Mouse (Mus musculus): ENCODE measurements at regions not wholly inside any gene's neighbourhood (a gene's known extent, or its start where the extent isn't known, plus 50 kb on each side); places are given as distances from the start of the nearest gene placed in this dataset.

DNA sequence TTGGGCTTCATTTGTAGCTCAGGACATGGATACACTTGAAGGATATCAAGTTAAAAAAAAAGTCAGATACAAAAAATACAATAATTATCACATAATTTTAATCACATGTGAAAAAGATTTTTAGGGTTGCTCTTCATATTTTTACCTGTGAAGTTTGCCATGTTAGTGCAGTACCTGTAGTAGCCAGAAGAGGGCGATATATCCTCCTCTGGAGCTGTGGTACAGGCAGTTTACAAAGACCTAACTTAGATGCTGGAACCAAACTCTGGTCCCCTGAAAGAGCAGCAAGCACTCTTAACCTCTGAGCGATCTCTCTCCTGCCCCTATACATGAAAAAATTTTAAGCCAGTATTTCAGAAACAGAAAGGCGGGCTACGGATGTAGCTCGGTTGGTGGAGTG lies 153.0 kb upstream of the Cdh5 start:
- no peak for ATAC-seq (ENCODE audit: low FRiP score, low TSS enrichment)
- Histone ChIP-seq H3K4me2 (replicated peaks; ENCODE audit: low read depth, low read length) (no peak overlapping the region), H3K36me3 (ENCODE audit: insufficient read depth, low read length) (no peaks in the 10 kb centered on the region), H3K27me3 (ENCODE audit: insufficient read depth, low read length) (no peaks in the 10 kb centered on the region), H3K9me3 (ENCODE audit: low read length) (no peaks in the 10 kb centered on the region), H3K27ac (ENCODE audit: low read length) (no peak overlapping the region), H3K4me3 (ENCODE audit: low read length) (no peak overlapping the region), H3K4me1 (ENCODE audit: insufficient read depth, low read length) (no peaks in the 10 kb centered on the region), H3K9ac (replicated peaks; ENCODE audit: low read length) (no peak overlapping the region)
- 80% methylated on average over 5 of the region's 5 CpGs for WGBS

- Histone ChIP-seq H3K9ac (replicated peaks; ENCODE audit: low read length) (no peak overlapping the region), H3K4me3 (ENCODE audit: low read length) (no peak overlapping the region), H3K36me3 (ENCODE audit: insufficient read depth, low read length) (no peaks in the 10 kb centered on the region), H3K9me3 (ENCODE audit: low read length) (no peaks in the 10 kb centered on the region), H3K27me3 (ENCODE audit: insufficient read depth, low read length) (no peaks in the 10 kb centered on the region), H3K27ac (ENCODE audit: low read length) (no peak overlapping the region), H3K4me2 (replicated peaks; ENCODE audit: low read depth, low read length) (no peak overlapping the region), H3K4me1 (ENCODE audit: insufficient read depth, low read length) (no peaks in the 10 kb centered on the region)
- no peak for ATAC-seq (ENCODE audit: low FRiP score, low TSS enrichment)
- 71% methylated on average over 4 of the region's 4 CpGs for WGBS
Measured at GRCm38 (mm10) chr8:103950460-103950859, 151.0 kb upstream of the Cdh5 start.

DNA sequence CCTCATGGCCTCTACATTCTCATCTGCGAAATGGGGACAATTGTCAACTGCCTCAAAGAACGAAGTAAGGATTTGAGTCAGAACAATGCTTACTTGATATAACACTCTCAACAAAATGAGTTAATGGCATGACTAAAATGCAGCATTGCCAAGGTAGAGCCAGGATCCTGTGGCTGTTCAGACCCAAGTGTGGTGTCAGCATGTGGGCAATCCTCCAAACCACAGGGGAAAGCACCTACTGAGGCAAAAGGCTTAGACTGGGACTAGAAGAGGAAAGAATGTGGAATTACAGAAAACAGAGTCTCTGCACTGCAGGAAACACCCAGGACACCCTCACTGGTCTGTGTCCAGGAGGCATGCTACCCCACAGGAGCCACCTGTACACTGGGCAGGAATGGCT lies 147.8 kb upstream of the Cdh5 start:
- Histone ChIP-seq H3K27me3 (ENCODE audit: insufficient read depth, low read length) (no peaks in the 10 kb centered on the region), H3K36me3 (ENCODE audit: insufficient read depth, low read length) (no peaks in the 10 kb centered on the region), H3K9me3 (ENCODE audit: low read length) (no peaks in the 10 kb centered on the region), H3K27ac (ENCODE audit: low read length) (no peak overlapping the region), H3K4me1 (ENCODE audit: insufficient read depth, low read length) (no peaks in the 10 kb centered on the region), H3K4me3 (ENCODE audit: low read length) (no peak overlapping the region), H3K9ac (replicated peaks; ENCODE audit: low read length) (no peak overlapping the region), H3K4me2 (replicated peaks; ENCODE audit: low read depth, low read length) (no peak overlapping the region)
- 93% methylated on average over 2 of the region's 2 CpGs for WGBS
- no peak for ATAC-seq (ENCODE audit: low FRiP score, low TSS enrichment)

DNA sequence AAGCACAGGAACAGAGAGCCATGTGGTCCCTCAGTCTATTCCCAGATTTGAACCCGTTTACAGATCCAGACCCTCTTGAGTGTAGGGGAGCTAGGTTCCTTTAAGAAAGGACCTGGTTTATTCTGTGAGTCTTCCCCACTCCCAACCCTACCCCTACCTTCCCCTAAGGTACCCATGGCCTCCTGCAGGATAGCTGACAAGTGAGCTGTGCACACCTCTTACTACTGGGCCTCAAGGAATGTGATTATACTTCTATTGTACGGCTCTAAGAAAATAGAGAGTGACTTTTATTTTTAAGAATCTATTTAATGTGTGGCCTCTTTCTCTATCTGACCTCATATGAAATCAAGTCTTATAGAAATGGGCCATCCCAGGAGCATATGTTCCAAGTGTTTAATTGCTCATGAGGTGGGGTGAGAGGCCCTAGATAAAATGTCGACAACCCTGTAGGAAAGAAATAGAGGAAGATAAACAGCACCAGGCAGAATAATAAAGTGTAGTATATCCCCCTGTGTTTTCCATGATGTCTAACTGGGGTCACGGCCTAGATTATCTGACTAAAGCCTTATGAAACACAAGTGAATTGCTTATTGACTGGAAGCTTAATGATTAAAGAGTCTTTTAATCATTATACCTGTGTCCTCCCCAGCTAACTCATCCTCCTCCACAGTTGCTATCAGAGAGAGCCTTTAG lies 145.7 kb upstream of the Cdh5 start:
- Histone ChIP-seq H3K9ac (replicated peaks; ENCODE audit: low read length) (no peak overlapping the region), H3K36me3 (ENCODE audit: insufficient read depth, low read length) (no peaks in the 10 kb centered on the region), H3K4me1 (ENCODE audit: insufficient read depth, low read length) (no peaks in the 10 kb centered on the region), H3K4me2 (replicated peaks; ENCODE audit: low read depth, low read length) (no peak overlapping the region), H3K27me3 (ENCODE audit: insufficient read depth, low read length) (no peaks in the 10 kb centered on the region), H3K9me3 (ENCODE audit: low read length) (no peaks in the 10 kb centered on the region), H3K4me3 (ENCODE audit: low read length) (no peak overlapping the region), H3K27ac (ENCODE audit: low read length) (no peak overlapping the region)
- peak; percentile 42; the same call in 1 of the 2 replicates for ATAC-seq (ENCODE audit: low FRiP score, low TSS enrichment)
- WGBS: 69% methylated on average over 4 of the region's 4 CpGs

- ATAC-seq (ENCODE audit: low FRiP score, low TSS enrichment): 0 out of 2 replicates have a peak, but pooled peaks have one; percentile 46
- Histone ChIP-seq H3K27ac (ENCODE audit: low read length) (no peak overlapping the region), H3K4me3 (ENCODE audit: low read length) (no peak overlapping the region), H3K27me3 (ENCODE audit: insufficient read depth, low read length) (no peaks in the 10 kb centered on the region), H3K4me2 (replicated peaks; ENCODE audit: low read depth, low read length) (no peak overlapping the region), H3K4me1 (ENCODE audit: insufficient read depth, low read length) (no peaks in the 10 kb centered on the region), H3K9ac (replicated peaks; ENCODE audit: low read length) (no peak overlapping the region), H3K36me3 (ENCODE audit: insufficient read depth, low read length) (no peaks in the 10 kb centered on the region), H3K9me3 (ENCODE audit: low read length) (no peaks in the 10 kb centered on the region)
- WGBS: 67% methylated on average over 7 of the region's 7 CpGs
Measured at GRCm38 (mm10) chr8:103964293-103964918, 137.0 kb upstream of the Cdh5 start.

- no peak overlapping the region for H3K9ac ChIP-seq (replicated peaks; ENCODE audit: low read length)
- H3K27ac ChIP-seq (ENCODE audit: low read length): no peak overlapping the region
- ATAC-seq (ENCODE audit: low FRiP score, low TSS enrichment): no peak
Measured at GRCm38 (mm10) chr8:103969929-103970328, 131.5 kb upstream of the Cdh5 start.

DNA sequence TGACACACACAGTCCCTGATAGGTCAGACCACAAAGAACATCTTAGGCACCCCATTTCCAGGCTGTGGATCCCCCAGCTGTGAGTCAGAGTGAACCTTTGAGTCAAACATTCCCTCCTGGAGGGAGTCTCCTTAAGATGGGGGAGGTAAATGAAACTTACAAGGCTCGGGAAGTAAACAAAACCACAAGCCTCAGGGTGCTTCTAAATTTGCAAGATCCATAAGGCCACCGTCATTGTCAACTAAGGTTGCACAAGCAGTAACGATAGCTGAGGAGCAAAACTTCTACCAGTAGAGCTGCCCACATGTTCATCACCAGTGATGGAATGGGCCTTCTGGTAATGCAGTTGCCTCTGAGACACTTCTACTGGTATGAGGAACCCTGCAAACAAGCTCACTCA lies 130.9 kb upstream of the Cdh5 start:
- H3K9ac ChIP-seq (replicated peaks; ENCODE audit: low read length): no peak overlapping the region
- H3K4me2 ChIP-seq (replicated peaks; ENCODE audit: low read depth, low read length): no peak overlapping the region
- WGBS: 85% methylated on average over 3 of the region's 3 CpGs
- no peak overlapping the region for H3K27ac ChIP-seq (ENCODE audit: low read length)
- no peaks in the 10 kb centered on the region for H3K9me3 ChIP-seq (ENCODE audit: low read length)
- no peaks in the 10 kb centered on the region for H3K4me1 ChIP-seq (ENCODE audit: insufficient read depth, low read length)
- no peaks in the 10 kb centered on the region for H3K27me3 ChIP-seq (ENCODE audit: insufficient read depth, low read length)
- no peak overlapping the region for H3K4me3 ChIP-seq (ENCODE audit: low read length)
- no peaks in the 10 kb centered on the region for H3K36me3 ChIP-seq (ENCODE audit: insufficient read depth, low read length)
- no peak for ATAC-seq (ENCODE audit: low FRiP score, low TSS enrichment)

More at GRCm38 (mm10) chr8:103969929-103970328, 131.5 kb upstream of the Cdh5 start:
- no peaks in the 10 kb centered on the region for H3K36me3 ChIP-seq (ENCODE audit: insufficient read depth, low read length)
- H3K4me3 ChIP-seq (ENCODE audit: low read length): no peak overlapping the region
- H3K27me3 ChIP-seq (ENCODE audit: insufficient read depth, low read length): no peaks in the 10 kb centered on the region
- H3K4me2 ChIP-seq (replicated peaks; ENCODE audit: low read depth, low read length): no peak overlapping the region
- H3K9me3 ChIP-seq (ENCODE audit: low read length): no peaks in the 10 kb centered on the region
- no peaks in the 10 kb centered on the region for H3K4me1 ChIP-seq (ENCODE audit: insufficient read depth, low read length)
- 74% methylated on average over 5 of the region's 5 CpGs for WGBS

DNA sequence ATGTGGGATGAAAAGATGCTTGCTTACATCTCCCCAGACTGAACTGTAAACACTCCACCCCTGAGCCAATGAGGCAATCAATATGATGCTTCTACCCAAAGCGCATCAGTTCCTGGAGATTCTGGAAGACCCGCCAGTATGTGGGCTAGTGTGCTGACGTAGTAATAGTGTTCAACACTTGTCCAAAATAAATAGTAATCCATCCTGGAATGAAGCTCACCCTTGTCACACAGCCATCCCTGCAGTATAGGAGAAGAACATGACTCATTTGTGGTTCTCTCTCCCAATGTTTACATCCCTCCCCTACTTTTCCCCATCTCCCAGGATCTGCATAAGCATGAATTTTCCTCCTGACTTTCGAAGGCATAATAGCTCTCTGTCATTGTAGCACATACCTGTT lies 130.5 kb upstream of the Cdh5 start:
- no peaks in the 10 kb centered on the region for H3K4me1 ChIP-seq (ENCODE audit: insufficient read depth, low read length)
- no peaks in the 10 kb centered on the region for H3K27me3 ChIP-seq (ENCODE audit: insufficient read depth, low read length)
- ATAC-seq (ENCODE audit: low FRiP score, low TSS enrichment): no peak
- H3K9ac ChIP-seq (replicated peaks; ENCODE audit: low read length): no peak overlapping the region
- H3K4me3 ChIP-seq (ENCODE audit: low read length): no peak overlapping the region
- 81% methylated on average over 4 of the region's 4 CpGs for WGBS
- H3K4me2 ChIP-seq (replicated peaks; ENCODE audit: low read depth, low read length): no peak overlapping the region
- no peaks in the 10 kb centered on the region for H3K9me3 ChIP-seq (ENCODE audit: low read length)
- no peaks in the 10 kb centered on the region for H3K36me3 ChIP-seq (ENCODE audit: insufficient read depth, low read length)
- no peak overlapping the region for H3K27ac ChIP-seq (ENCODE audit: low read length)

GRCm38 (mm10) chr8:103976488-103976887 lies 124.9 kb upstream of the Cdh5 start:
- H3K9me3 ChIP-seq (ENCODE audit: low read length): no peaks in the 10 kb centered on the region
- H3K27ac ChIP-seq (ENCODE audit: low read length): no peak overlapping the region
- H3K36me3 ChIP-seq (ENCODE audit: insufficient read depth, low read length): no peaks in the 10 kb centered on the region
- no peaks in the 10 kb centered on the region for H3K4me1 ChIP-seq (ENCODE audit: insufficient read depth, low read length)
- no peak overlapping the region for H3K9ac ChIP-seq (replicated peaks; ENCODE audit: low read length)
- H3K27me3 ChIP-seq (ENCODE audit: insufficient read depth, low read length): no peaks in the 10 kb centered on the region
- 78% methylated on average over 6 of the region's 6 CpGs for WGBS
- ATAC-seq (ENCODE audit: low FRiP score, low TSS enrichment): no peak
- H3K4me2 ChIP-seq (replicated peaks; ENCODE audit: low read depth, low read length): no peak overlapping the region
- no peak overlapping the region for H3K4me3 ChIP-seq (ENCODE audit: low read length)

DNA sequence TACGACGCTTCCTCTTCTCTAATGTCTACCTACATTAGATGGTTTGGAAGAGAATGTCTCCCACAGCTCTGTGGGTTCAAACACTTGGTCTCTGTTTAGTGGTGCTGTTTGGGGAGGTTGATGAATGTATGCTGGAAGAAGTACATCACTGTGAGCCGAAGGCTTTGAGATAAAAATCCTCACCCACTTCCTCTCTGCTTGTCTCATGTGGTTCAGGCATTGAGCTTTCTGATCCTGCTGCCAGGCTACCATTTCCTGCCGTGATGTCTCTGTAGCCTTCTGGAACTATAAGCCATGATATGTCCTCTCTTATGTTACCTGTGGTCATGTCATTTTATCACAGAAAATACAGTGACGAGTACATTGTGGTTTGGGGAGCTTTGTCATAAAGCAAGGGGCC lies 122.5 kb upstream of the Cdh5 start:
- no peak overlapping the region for H3K9ac ChIP-seq (replicated peaks; ENCODE audit: low read length)
- 77% methylated on average over 5 of the region's 5 CpGs for WGBS
- H3K9me3 ChIP-seq (ENCODE audit: low read length): no peaks in the 10 kb centered on the region
- no peak overlapping the region for H3K27ac ChIP-seq (ENCODE audit: low read length)
- H3K4me3 ChIP-seq (ENCODE audit: low read length): no peak overlapping the region
- H3K4me1 ChIP-seq (ENCODE audit: insufficient read depth, low read length): no peaks in the 10 kb centered on the region
- no peaks in the 10 kb centered on the region for H3K36me3 ChIP-seq (ENCODE audit: insufficient read depth, low read length)
- H3K4me2 ChIP-seq (replicated peaks; ENCODE audit: low read depth, low read length): no peak overlapping the region
- ATAC-seq (ENCODE audit: low FRiP score, low TSS enrichment): no peak
- no peaks in the 10 kb centered on the region for H3K27me3 ChIP-seq (ENCODE audit: insufficient read depth, low read length)
